Mouse (Mus musculus): ENCODE measurements around the gene Azgp1.
"Not testable (repeated sequence)": the region's sequence is repeated elsewhere in the genome, so short reads cannot be mapped to it uniquely, and the experiment has no call there.

The Azgp1 gene

GRCm38 (mm10) chr5:137981300-137981699 lies at the start of gene Azgp1:
Gene Azgp1 (plus strand): TSS chr5:137981520.
- no peak for DNase-seq (ENCODE audit: low spot score)

GRCm38 (mm10) chr5:137933934-137934333 lies 47.4 kb upstream of the Azgp1 start:
- DNase-seq (ENCODE audit: low spot score): not testable (repeated sequence)

- DNase-seq (ENCODE audit: low spot score): no peak
Observed at GRCm38 (mm10) chr5:137936486-137936885, 44.8 kb upstream of the Azgp1 start.

GRCm38 (mm10) chr5:137937238-137937637 lies 44.1 kb upstream of the Azgp1 start:
- DNase-seq (ENCODE audit: low spot score): no peak

- no peak for DNase-seq (ENCODE audit: low spot score)
Observed at GRCm38 (mm10) chr5:137940948-137941347, 40.4 kb upstream of the Azgp1 start.

- no peak for DNase-seq (ENCODE audit: low spot score)
Observed at GRCm38 (mm10) chr5:137943133-137943532, 38.2 kb upstream of the Azgp1 start.

- DNase-seq (ENCODE audit: low spot score): no peak
Observed at GRCm38 (mm10) chr5:137947303-137947702, 34.0 kb upstream of the Azgp1 start.

GRCm38 (mm10) chr5:137951218-137951617 lies 30.1 kb upstream of the Azgp1 start:
- DNase-seq (ENCODE audit: low spot score): peak; percentile 24

- no peak for DNase-seq (ENCODE audit: low spot score)
Observed at GRCm38 (mm10) chr5:137956404-137956803, 24.9 kb upstream of the Azgp1 start.

- peak; percentile 11 for DNase-seq (ENCODE audit: low spot score)
Observed at GRCm38 (mm10) chr5:137962945-137963344, 18.4 kb upstream of the Azgp1 start, which contains the start of gene Gjc3. Gene Gjc3 (minus strand): TSS chr5:137963098.

- peak; percentile 69 for DNase-seq (ENCODE audit: low spot score)
Observed at GRCm38 (mm10) chr5:137966492-137966891, 14.8 kb upstream of the Azgp1 start.

GRCm38 (mm10) chr5:137973161-137973560 lies 8.2 kb upstream of the Azgp1 start:
- no peak for DNase-seq (ENCODE audit: low spot score)

- DNase-seq (ENCODE audit: low spot score): peak; percentile 13
Observed at GRCm38 (mm10) chr5:137973738-137974137, 7.6 kb upstream of the Azgp1 start.

- DNase-seq (ENCODE audit: low spot score): no peak
Observed at GRCm38 (mm10) chr5:137974724-137975123, 6.6 kb upstream of the Azgp1 start.

GRCm38 (mm10) chr5:137975434-137975833 lies 5.9 kb upstream of the Azgp1 start:
- DNase-seq (ENCODE audit: low spot score): no peak

GRCm38 (mm10) chr5:137977291-137977690 lies 4.0 kb upstream of the Azgp1 start:
- no peak for DNase-seq (ENCODE audit: low spot score)

- no peak for DNase-seq (ENCODE audit: low spot score)
Observed at GRCm38 (mm10) chr5:137979081-137979480, 2.2 kb upstream of the Azgp1 start.

- no peak for DNase-seq (ENCODE audit: low spot score)
Observed at GRCm38 (mm10) chr5:137986351-137986750, 5.0 kb downstream of the Azgp1 start.

- no peak for DNase-seq (ENCODE audit: low spot score)
Observed at GRCm38 (mm10) chr5:138009437-138009836, 28.1 kb downstream of the Azgp1 start.

- DNase-seq (ENCODE audit: low spot score): no peak
Observed at GRCm38 (mm10) chr5:138012382-138012781, 31.1 kb downstream of the Azgp1 start.

GRCm38 (mm10) chr5:138016530-138016929 lies 35.2 kb downstream of the Azgp1 start:
- no peak for DNase-seq (ENCODE audit: low spot score)

GRCm38 (mm10) chr5:138016997-138017396 lies 35.7 kb downstream of the Azgp1 start:
- DNase-seq (ENCODE audit: low spot score): no peak

- DNase-seq (ENCODE audit: low spot score): not testable (repeated sequence)
Observed at GRCm38 (mm10) chr5:138019577-138019976, 38.3 kb downstream of the Azgp1 start.

- not testable (repeated sequence) for DNase-seq (ENCODE audit: low spot score)
Observed at GRCm38 (mm10) chr5:138020961-138021479, 39.7 kb downstream of the Azgp1 start, which contains the start of the genes Smok3a and Smok3b. Gene Smok3a (plus strand): TSS chr5:138021261. Gene Smok3b (plus strand): TSS chr5:138021429.
